Mouse (Mus musculus) T-cell, adult 2 months (primary cell): ENCODE results near the gene Pitx3.
"Not testable (repeated sequence)": the region's sequence is repeated elsewhere in the genome, so short reads cannot be mapped to it uniquely, and the experiment has no call there.

Experiments used
- DNase-seq: peaks from one replicate; pipeline ENCODE4 v3.0.0; 2022; ENCODE audit warnings: low spot score

The Pitx3 gene

GRCm38 (mm10) chr19:46131694-46132525 lies 16.2 kb downstream of the Pitx3 start, which contains the start of gene Elovl3:
Elovl3 (plus strand) TSS chr19:46131897.
- DNase-seq = no peak

GRCm38 (mm10) chr19:46131283-46131682 lies 16.8 kb downstream of the Pitx3 start:
- DNase-seq = no peak

- not testable (repeated sequence) for DNase-seq
These were observed 18.4 kb downstream of the Pitx3 start for GRCm38 (mm10) chr19:46129737-46130136.

- DNase-seq = no peak
These were observed 21.8 kb downstream of the Pitx3 start for GRCm38 (mm10) chr19:46126301-46126700.

- no peak for DNase-seq
These were observed 23.5 kb downstream of the Pitx3 start for GRCm38 (mm10) chr19:46124651-46125050.

- DNase-seq = no peak
These were observed 24.2 kb downstream of the Pitx3 start for GRCm38 (mm10) chr19:46123876-46124275.

GRCm38 (mm10) chr19:46120872-46121271 lies 27.3 kb downstream of the Pitx3 start:
- DNase-seq = no peak

- DNase-seq = no peak
These were observed 28.7 kb downstream of the Pitx3 start for GRCm38 (mm10) chr19:46119458-46119857.

- no peak for DNase-seq
These were observed 33.5 kb downstream of the Pitx3 start for GRCm38 (mm10) chr19:46114617-46115016.

GRCm38 (mm10) chr19:46110781-46111180 lies 37.3 kb downstream of the Pitx3 start:
- DNase-seq = no peak

- no peak for DNase-seq
These were observed 37.9 kb downstream of the Pitx3 start for GRCm38 (mm10) chr19:46110214-46110613.

- DNase-seq = no peak
These were observed 44.0 kb downstream of the Pitx3 start for GRCm38 (mm10) chr19:46104187-46104557.

- no peak for DNase-seq
These were observed 44.5 kb downstream of the Pitx3 start for GRCm38 (mm10) chr19:46103437-46104186.

- no peak for DNase-seq
These were observed 48.6 kb downstream of the Pitx3 start for GRCm38 (mm10) chr19:46099561-46099960.

GRCm38 (mm10) chr19:46096396-46096795 lies 51.7 kb downstream of the Pitx3 start:
- DNase-seq = no peak

- DNase-seq = no peak
These were observed 52.8 kb downstream of the Pitx3 start for GRCm38 (mm10) chr19:46095291-46095690.

GRCm38 (mm10) chr19:46094144-46094543 lies 54.0 kb downstream of the Pitx3 start:
- DNase-seq = no peak

- no peak for DNase-seq
These were observed 56.5 kb downstream of the Pitx3 start for GRCm38 (mm10) chr19:46091641-46092040.

GRCm38 (mm10) chr19:46087871-46088270 lies 60.3 kb downstream of the Pitx3 start:
- no peak for DNase-seq

GRCm38 (mm10) chr19:46086337-46086736 lies 61.8 kb downstream of the Pitx3 start:
- peak; percentile 54 for DNase-seq
